Mouse (Mus musculus): ENCODE data around the gene Olfr800.

The Olfr800 gene

GRCm38 (mm10) chr10:129657394-129657793, at the start of gene Olfr800:
Gene Olfr800 (plus strand): TSS chr10:129657694.
- no peak for DNase-seq (ENCODE audit: low spot score)

DNA sequence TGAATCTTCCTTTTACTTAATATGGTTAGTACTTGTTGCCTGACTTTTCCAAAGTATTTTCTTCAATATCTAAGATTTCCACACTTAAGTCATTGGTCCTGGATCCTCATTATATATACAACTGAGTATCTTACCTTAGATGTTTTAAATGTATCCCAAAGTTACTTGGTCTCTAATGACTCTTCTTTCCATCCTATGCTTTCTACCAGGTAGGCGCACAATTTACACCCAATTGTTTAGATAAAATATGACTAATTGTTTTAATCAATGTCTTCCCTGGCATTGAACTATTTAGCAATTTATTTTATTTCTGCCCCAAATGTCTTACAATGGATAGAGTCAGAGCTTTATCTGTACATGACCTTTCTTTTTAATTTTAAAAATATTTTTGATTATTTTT, 45.0 kb upstream of the Olfr800 start, which contains the start of gene Olfr796:
Olfr796 (minus strand) TSS at position 101 of the 400 bp plus-strand sequence.
- DNase-seq (ENCODE audit: low spot score) = no peak

GRCm38 (mm10) chr10:129621724-129622123, 35.8 kb upstream of the Olfr800 start:
- no peak for DNase-seq (ENCODE audit: low spot score)

DNA sequence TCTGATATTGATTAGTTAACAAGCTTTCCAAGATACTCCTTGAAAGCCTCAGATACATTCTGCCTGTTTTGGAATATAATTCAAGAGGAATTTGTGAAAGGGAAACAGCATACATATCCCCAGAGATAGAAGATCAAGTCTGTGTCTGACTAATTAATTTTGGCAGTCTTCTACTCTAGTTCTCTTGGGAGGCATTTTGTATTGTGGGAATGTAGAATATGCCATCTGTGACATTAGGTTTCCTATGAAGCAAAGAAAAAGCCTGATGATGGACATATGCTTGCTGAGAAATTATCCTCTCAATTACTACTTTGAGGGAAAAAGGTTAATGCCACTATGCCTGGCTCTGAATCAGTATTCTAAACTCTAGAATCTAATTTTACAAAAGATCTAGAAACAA, 34.2 kb upstream of the Olfr800 start:
- no peak for DNase-seq (ENCODE audit: low spot score)

DNA sequence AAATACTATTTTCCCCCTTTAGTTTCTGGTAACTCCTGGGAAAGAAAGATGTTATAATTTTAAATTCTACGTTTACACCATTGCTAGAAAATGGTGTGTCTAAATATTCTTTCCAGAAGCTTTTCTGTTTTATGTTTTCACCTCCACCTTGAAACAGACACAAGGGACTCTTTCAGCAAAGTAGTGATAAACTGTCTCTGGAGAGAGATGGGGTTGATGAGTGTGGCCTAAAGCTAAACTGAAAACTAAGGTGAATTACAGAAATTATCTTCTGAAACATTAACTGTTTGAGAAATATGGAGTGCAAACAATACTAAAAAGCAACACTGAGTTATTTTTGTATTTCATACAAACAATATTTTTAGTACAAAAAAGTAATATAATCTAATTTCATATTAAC, 29.7 kb upstream of the Olfr800 start, which contains the start of gene Olfr798:
Olfr798 (minus strand) TSS at position 101 of the 400 bp plus-strand sequence.
- no peak for DNase-seq (ENCODE audit: low spot score)

DNA sequence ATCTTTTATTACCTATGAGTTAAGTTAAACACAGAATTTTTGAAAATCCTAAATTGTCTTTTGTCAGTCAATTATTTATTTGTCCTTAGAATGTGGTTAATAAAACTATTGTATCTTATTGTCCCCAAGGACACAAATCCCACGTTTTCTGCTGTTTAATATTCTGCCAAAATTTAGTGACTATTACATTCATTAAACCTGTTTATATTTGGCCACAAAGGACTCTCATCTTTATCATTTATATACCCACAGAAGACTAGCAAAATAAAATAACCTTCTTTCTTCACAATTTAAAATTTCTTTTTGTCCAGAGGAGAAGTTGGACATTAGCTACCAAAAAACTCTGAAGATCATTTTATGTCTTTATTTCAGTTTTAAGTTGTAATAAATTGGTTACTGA, 20.3 kb upstream of the Olfr800 start, which contains the start of gene Olfr799:
Olfr799 (plus strand) TSS at position 301 of the 400 bp plus-strand sequence.
- no peak for DNase-seq (ENCODE audit: low spot score)

GRCm38 (mm10) chr10:129651763-129652162, 5.7 kb upstream of the Olfr800 start:
- no peak for DNase-seq (ENCODE audit: low spot score)

DNA sequence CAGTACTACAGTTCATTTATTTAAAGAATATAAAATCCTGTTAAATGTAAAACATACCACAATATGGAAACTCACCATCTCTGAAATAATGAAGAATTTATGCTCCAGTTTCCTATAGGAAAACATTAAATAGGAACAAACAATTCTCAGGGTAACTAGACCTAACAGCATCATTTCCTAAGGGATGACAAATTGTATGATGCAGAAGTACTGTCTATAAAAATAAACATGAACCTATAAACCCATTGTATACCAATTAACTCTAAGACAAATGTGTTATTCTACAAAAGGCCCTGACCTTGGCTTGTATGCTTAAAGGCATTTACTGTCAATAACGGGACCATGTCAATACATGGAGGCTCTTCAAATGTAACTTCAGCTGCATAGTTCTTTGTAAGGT, 16.3 kb downstream of the Olfr800 start, which contains the start of gene Olfr801:
Olfr801 (minus strand) TSS at position 101 of the 400 bp plus-strand sequence.
- DNase-seq (ENCODE audit: low spot score) = no peak

DNA sequence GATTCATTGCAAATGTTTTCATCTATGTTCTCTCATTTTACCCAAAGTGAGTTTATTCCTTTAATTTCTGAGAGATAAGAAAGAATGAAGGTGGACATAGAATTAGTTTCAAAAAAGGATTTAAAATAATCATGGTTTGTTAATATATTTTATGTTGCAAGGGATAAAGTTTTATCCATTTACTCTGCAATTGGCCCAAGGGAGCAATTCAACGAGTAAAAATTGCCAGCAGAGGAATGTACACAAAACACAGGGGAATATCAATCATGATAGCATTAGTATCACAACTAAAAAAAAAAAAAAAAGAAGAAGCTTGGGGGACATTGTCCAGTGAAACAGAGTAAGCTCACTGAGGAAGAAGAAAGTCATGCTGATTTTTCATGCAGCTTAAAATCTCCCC, 30.6 kb downstream of the Olfr800 start, which contains the start of gene Olfr802:
Olfr802 (minus strand) TSS at position 101 of the 400 bp plus-strand sequence.
- no peak for DNase-seq (ENCODE audit: low spot score)

- DNase-seq (ENCODE audit: low spot score) = no peak
Observed at GRCm38 (mm10) chr10:129694186-129694585, 36.7 kb downstream of the Olfr800 start, which contains the start of gene Olfr803. Gene Olfr803 (minus strand): TSS chr10:129694286.

- DNase-seq (ENCODE audit: low spot score) = no peak
Observed at GRCm38 (mm10) chr10:129702910-129703309, 45.4 kb downstream of the Olfr800 start, which contains the start of gene Olfr804. Gene Olfr804 (plus strand): TSS chr10:129703210.
